Mouse (Mus musculus): ENCODE results near the gene Ints6.
A peak's percentile ranks its signal among the peaks of the same experiment; 100 is the strongest.

Ints6 gene

GRCm38 (mm10) chr14:62761036-62761881 lies at the start of gene Ints6:
Gene Ints6 (minus strand): TSS chr14:62761169.
- DNase-seq (ENCODE audit: low read depth) = peak; percentile 98

GRCm38 (mm10) chr14:62808661-62809523 lies 47.9 kb upstream of the Ints6 start:
- no peak for DNase-seq (ENCODE audit: low read depth)

- no peak for DNase-seq (ENCODE audit: low read depth)
These were observed 46.0 kb upstream of the Ints6 start for GRCm38 (mm10) chr14:62806921-62807320.

GRCm38 (mm10) chr14:62803204-62803603 lies 42.2 kb upstream of the Ints6 start:
- DNase-seq (ENCODE audit: low read depth) = no peak

GRCm38 (mm10) chr14:62800791-62801190 lies 39.8 kb upstream of the Ints6 start:
- DNase-seq (ENCODE audit: low read depth) = no peak

DNA sequence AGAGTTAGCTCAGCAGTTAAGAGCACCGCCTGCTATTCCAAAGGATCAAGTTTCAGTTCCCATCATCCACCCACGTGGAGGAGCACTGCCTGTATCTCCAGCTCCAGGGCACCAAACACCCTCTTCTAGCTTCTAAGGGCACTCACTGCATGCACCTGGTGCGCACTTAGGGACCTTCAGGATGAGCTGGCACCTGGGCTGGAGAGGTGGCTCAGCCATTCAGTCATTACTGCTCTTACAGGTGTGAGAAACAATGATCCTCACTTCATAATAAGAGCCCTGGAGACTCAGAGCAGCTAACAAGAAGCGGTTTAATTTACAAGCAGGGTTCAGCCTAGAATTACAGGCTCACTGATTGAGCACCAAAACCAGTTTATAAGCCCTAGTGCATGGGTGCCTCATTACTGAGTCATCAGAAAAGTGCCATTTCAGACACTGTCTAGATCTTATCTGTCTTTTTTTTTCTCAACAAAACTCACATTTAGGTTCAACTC lies 37.7 kb upstream of the Ints6 start:
- DNase-seq (ENCODE audit: low read depth) = no peak

DNA sequence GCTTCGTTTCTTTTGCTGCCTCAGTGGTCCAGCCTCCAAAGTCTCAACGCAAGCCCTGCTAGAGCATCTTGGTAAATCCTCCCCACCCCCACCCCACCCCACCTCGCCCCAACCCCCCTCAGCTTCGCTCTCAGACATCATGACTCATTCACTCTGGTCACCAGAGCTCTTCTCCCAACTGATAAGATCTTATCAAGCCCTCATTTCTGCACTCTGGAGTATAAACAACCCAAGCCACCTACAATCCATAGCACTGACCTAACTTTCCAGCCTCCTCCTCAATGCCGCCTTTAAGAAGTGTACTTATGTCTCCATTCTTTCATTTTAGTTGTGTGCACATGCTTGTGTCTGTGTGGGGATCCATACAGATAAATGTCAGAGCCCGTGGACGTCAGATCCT lies 34.8 kb upstream of the Ints6 start:
- no peak for DNase-seq (ENCODE audit: low read depth)

DNA sequence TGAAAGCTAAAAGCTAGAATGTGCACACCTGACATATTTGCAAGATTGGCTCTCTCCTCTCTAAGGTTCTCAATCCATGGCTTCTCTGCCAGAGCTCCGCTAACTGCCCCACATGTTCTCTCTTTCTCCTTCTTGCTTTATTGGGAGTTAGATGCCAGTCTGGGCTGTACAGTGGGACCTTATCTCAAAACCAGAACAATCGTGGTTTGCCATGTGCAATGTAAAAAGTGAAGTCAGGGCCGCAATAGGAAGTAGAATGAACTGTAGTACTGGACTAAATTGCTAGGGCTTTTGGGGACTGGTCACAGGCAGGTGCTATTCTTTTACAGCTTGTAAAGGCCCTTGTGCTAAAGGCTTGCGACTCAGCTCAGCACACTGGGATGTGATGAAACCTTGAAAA lies 28.3 kb upstream of the Ints6 start:
- no peak for DNase-seq (ENCODE audit: low read depth)

DNA sequence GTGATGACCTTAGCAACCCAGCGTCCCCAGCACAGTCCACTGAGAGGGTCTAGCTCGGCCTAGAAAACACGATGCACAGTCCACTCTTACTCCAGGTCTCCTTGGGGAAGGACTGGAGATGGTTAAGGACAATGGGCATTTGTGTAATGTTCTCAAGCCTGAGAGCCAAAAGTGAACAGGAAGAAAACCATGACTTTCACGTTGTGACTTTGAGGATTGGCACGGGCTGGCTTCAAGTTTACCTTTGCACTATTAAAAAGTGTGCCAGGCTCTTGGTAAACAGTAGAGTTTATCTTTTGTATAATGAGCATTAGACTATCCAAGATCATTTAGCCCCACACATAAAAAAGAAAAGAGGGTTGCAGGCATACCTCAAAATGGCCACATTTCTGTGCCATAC lies 22.0 kb upstream of the Ints6 start:
- no peak for DNase-seq (ENCODE audit: low read depth)

DNA sequence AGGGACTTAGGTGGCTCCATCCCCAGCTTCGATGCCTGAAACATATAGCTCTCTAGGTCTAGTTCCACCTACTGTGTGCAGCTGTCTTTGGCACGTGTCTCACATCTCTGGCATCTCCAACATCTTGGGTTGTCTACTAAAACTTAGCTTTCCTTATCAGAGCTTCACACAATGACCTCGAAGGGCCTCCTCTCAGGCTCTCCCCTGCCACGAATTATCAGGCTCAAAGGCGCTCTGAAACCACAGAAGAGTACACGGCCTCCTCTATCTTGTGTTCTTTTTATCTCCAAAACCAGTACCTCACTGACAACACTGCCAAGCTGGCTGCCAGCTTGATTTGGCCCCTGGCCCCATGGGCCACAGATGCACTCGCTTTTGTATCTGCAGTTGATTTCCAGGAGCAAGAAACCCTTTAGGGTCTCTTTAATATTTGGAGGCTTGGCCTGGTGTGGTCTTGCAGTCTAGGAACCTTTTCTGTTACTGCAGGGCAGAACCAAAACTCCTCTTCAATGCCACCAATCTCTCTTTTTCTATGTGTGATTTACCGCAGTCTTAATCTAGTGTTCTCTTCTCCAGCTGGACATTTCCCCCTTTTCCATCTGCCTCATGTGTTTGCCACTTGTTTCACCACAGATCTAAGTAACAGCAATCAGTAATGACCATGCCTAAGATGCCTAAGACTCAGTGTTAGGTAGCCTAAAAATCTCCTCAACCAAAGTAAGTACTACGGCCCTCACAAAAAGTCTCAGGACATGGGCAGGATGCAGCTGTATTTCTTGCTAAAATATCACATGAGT lies 19.7 kb upstream of the Ints6 start:
- DNase-seq (ENCODE audit: low read depth) = peak; percentile 79

DNA sequence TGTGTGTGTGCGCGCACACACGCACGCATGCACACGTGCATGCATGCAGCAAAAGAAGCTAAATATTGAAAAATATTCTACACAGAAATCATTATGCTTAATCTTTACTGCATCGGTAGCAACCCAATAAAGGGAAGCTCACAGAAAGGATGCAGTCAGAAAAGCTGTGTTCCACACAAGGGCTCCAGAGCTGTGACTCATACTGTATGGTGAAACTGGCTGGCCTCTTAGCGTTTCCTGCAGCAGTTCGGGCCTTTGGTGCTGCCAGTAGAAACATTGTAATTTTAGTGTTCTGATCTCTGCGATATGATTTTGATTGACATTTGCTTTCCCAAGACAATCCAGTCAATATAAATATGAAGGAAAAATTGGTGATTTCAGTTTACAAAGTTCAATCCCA lies 17.1 kb upstream of the Ints6 start:
- DNase-seq (ENCODE audit: low read depth) = no peak

DNA sequence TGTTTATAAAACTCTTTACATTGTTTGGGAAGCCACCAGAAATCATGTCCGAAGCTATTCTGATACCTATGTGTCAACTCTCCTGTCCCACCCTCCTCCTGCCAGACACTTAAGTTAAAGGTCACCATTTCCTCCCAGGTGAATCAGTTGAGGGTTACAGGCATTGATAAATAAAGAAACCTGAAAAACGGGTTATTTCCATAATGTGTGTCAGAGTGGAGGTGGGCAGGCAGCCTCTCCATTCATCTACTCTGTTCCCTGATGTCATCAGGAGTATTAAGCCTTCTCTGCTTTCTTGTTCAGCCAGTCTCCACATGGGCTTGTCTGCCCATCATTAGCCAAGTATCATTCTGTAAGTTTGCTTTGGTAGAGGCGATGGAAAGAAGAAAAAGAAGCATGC lies 14.1 kb upstream of the Ints6 start:
- DNase-seq (ENCODE audit: low read depth) = no peak

DNA sequence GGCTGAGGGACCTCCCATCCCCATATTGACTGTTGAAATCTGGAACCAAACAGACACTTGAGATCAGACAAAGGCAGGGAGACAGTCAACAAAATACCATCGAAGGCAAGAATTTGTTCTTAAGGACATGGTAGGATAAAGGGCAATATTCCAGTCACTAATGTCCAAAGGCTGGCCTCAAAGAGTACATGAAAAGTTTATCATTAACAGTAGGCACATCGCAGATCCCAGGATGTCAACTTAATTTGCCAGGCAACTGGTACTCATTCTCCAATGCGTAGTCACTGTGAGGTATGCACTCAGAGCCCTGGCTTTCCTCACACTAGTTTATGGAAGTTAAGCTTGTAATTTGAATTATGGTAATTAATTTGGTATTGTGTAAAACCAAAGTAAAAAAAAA lies 13.3 kb upstream of the Ints6 start:
- no peak for DNase-seq (ENCODE audit: low read depth)

GRCm38 (mm10) chr14:62773766-62774165 lies 12.8 kb upstream of the Ints6 start:
- DNase-seq (ENCODE audit: low read depth) = no peak

DNA sequence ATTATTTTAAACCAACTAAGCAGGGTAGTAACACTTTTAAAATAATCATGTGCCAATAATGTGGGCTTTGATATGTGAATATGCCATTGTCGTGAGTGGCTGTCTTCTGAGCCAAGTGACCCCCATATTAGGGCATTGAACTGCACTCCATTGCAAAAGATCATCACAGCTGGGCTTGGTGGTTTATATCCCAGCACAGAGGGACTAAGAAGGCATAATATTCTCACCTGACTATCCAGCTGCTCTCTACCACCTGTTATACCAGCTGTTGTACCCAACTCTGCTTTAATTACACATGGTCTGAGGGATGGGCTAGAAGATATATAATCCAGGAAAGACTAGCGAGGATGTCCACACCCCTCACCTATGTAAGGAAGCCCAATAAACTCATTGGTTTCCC lies 4.4 kb upstream of the Ints6 start:
- DNase-seq (ENCODE audit: low read depth) = no peak

DNA sequence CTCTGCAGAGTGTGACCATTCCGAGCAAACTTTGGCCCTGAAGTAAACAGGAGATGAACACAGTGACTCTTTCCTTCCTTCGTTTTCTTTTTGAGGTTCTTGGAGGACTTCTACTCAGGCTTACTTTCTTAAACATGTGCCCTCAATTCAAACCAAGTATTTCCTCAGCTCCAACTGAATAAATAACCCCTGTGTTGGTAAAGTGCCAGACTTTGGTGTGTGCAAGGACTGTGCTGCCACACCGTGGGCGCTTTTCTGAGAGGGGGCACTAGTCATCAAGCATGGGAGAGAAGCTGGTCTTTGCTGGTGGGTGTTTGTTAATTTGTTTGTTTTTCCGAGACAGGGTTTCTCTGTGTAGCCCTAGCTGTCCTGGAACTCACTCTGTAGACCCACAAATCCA lies 3.4 kb upstream of the Ints6 start:
- no peak for DNase-seq (ENCODE audit: low read depth)

GRCm38 (mm10) chr14:62761943-62762342 lies 974 bp upstream of the Ints6 start:
- DNase-seq (ENCODE audit: low read depth) = no peak

GRCm38 (mm10) chr14:62760321-62761035 lies 491 bp downstream of the Ints6 start:
- DNase-seq (ENCODE audit: low read depth) = no peak

DNA sequence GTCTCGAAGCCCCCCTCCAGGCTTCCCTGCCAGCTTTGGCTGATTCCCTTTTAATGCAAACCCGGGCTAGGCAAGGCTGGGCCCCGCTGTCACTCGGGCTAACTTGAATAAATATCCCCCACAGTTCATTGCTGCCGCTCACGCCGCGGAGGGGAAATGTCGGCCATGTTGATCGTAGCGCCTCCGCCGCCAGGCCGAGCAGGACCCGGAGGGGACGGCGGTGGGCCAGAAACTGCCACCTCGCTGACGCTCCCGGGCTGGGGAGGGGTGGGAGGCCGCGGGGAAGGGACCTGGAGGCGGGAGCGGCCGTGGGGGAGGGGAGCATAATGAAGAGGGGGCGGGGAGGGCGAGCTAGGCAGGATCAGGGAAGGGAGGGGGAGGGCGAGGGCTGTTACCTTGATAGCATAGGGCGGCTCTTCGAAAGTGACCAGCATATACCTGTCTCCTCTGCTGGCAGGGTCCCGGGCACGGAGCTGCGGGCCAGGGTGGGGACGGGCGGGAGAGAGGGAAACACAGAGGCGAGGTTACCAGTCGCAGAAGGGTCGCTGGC lies 1.1 kb downstream of the Ints6 start:
- peak; percentile 47 for DNase-seq (ENCODE audit: low read depth)

DNA sequence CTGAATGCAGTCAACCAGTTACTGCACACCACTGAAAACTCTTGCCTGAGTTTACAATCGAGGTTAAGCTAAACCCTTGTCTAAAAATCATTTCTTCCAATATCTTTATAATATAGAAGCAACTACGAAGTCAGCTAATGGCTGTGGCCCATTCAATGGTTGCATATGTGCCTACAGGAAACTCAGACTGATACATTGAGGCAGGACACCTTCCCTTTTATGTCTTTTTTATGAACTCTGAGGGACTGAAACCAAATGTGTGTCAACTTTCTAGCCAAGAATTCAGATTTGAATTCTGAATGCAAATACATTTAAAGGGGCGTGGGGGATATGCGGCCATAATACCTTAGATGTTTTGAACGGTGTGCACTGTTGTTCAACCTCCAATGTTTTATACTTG lies 2.3 kb downstream of the Ints6 start:
- DNase-seq (ENCODE audit: low read depth) = no peak

DNA sequence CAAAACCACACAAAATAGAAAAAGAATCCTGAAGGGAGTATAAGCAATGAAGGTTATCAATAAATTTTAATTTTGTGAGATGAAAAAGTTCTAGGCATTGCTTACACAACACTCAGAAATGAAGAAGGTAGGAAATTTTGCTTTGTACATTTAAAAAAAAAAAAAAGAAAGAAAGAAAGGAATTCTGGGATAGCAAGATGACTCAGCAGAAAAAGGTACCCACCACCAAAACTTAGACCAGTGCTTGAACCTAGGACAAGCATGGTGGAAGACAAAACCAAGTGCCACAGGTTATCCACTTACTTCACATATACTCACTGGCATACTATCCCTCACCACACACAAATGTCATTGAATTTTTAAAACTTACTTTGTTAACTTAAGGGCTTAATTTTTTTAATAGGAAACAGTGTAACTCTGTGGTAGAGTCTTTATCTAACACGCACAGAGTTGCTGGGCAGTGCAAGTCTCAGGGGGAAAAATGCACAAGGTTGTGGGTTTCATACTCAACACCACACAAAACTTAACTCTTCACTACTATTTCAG lies 5.8 kb downstream of the Ints6 start:
- DNase-seq (ENCODE audit: low read depth) = no peak

Measured in c-Kit-positive CD71-positive TER-119-negative erythroid progenitor cells, embryonic 14.5 days (primary cell).